Mouse (Mus musculus) right cerebral cortex, adult 18-20 months (tissue): ENCODE measurements around the gene Vpreb3.

Experiments used
- DNase-seq: peaks from one replicate; pipeline ENCODE4 v3.0.0; 2022; ENCODE audit warnings: mixed read lengths

Gene Vpreb3

GRCm38 (mm10) chr10:75942736-75943477, at the start of gene Vpreb3:
Gene Vpreb3, plus strand, starts transcription at chr10:75943057.
- no peak for DNase-seq

GRCm38 (mm10) chr10:75893089-75893750, 49.6 kb upstream of the Vpreb3 start, which contains the start of gene Derl3:
Gene Derl3, plus strand, starts transcription at chr10:75893413.
- peak; percentile 98 for DNase-seq

- DNase-seq = no peak
Observed at GRCm38 (mm10) chr10:75894601-75895000, 48.3 kb upstream of the Vpreb3 start.

- DNase-seq = no peak
Observed at GRCm38 (mm10) chr10:75895730-75896129, 47.1 kb upstream of the Vpreb3 start.

- peak; percentile 67 for DNase-seq
Observed at GRCm38 (mm10) chr10:75896208-75896607, 46.6 kb upstream of the Vpreb3 start.

GRCm38 (mm10) chr10:75897373-75897772, 45.5 kb upstream of the Vpreb3 start:
- DNase-seq = peak; percentile 68

- DNase-seq = no peak
Observed at GRCm38 (mm10) chr10:75898039-75898564, 44.8 kb upstream of the Vpreb3 start.

GRCm38 (mm10) chr10:75898846-75899245, 44.0 kb upstream of the Vpreb3 start:
- DNase-seq = peak; percentile 24

- no peak for DNase-seq
Observed at GRCm38 (mm10) chr10:75904391-75904790, 38.5 kb upstream of the Vpreb3 start.

GRCm38 (mm10) chr10:75906882-75907281, 36.0 kb upstream of the Vpreb3 start:
- no peak for DNase-seq

GRCm38 (mm10) chr10:75910698-75911097, 32.2 kb upstream of the Vpreb3 start:
- no peak for DNase-seq

- DNase-seq = no peak
Observed at GRCm38 (mm10) chr10:75913013-75913589, 29.8 kb upstream of the Vpreb3 start.

GRCm38 (mm10) chr10:75915557-75915956, 27.3 kb upstream of the Vpreb3 start:
- no peak for DNase-seq

- DNase-seq = no peak
Observed at GRCm38 (mm10) chr10:75916840-75917239, 26.0 kb upstream of the Vpreb3 start.

GRCm38 (mm10) chr10:75919026-75919425, 23.8 kb upstream of the Vpreb3 start:
- no peak for DNase-seq

- DNase-seq = peak; percentile 96
Observed at GRCm38 (mm10) chr10:75921026-75921725, 21.7 kb upstream of the Vpreb3 start, which contains the start of gene Smarcb1. Gene Smarcb1, minus strand, starts transcription at chr10:75921617.

- DNase-seq = no peak
Observed at GRCm38 (mm10) chr10:75921726-75922560, 20.9 kb upstream of the Vpreb3 start.

- no peak for DNase-seq
Observed at GRCm38 (mm10) chr10:75924324-75924723, 18.5 kb upstream of the Vpreb3 start.

- DNase-seq = no peak
Observed at GRCm38 (mm10) chr10:75926396-75926795, 16.5 kb upstream of the Vpreb3 start.

GRCm38 (mm10) chr10:75930304-75930703, 12.6 kb upstream of the Vpreb3 start:
- no peak for DNase-seq

- no peak for DNase-seq
Observed at GRCm38 (mm10) chr10:75931311-75931710, 11.5 kb upstream of the Vpreb3 start.
